Mouse (Mus musculus): Measurements from ENCODE around the gene Antxr1.
"Not testable (repeated sequence)": the region's sequence is repeated elsewhere in the genome, so short reads cannot be mapped to it uniquely, and the experiment has no call there.

The Antxr1 gene

DNA sequence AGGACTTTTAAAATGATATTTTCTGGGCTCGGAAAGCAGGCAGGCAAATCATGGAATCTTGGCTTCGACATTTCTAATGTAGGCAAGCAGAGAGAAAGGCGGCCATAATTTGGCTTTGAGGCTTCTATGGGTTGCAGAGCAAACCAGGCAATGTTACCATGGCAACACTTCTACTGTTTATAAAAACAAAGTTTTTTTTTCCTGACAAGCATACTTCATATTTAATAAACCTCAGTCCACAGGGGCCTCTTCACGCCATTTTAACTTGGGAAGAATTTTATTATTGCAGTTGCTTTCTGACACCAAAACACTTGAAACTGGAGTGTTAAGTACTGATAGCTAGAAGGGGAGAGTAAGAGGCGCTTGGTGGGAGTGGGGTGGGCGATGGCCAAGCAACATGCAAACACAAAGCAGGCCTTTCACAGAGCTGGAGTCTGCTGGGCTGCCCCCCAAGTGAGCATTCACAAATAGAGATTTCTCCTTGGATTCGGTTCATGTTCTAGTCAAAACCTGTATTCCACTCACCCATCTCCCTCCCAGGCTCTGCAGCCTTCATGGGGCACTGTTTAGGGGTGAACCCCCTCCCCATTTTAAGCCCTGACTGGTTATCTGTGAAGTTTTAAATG, 235.8 kb downstream of the Antxr1 start:
- no peak for DNase-seq

- no peak for DNase-seq
Observed at GRCm38 (mm10) chr6:87099261-87099660, 236.4 kb downstream of the Antxr1 start.

DNA sequence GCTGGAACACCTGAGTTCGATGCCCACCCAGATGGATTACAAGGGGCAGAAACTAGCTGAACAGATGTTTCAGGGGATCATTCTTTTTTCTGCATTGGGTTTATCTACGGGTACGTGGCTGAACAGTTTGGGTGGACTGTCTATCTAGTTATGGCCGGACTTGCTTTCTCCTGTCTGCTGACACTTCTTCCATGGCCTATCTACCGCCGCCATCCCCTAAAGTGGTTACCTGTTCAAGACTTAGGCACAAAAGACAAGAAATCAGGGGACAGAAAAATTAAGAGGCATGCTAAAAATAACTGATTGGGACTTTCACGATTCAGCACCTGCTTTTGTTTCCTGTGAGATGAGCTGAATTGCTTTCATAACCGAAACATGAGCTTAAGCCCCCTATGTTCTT, 242.0 kb downstream of the Antxr1 start:
- not testable (repeated sequence) for DNase-seq

DNA sequence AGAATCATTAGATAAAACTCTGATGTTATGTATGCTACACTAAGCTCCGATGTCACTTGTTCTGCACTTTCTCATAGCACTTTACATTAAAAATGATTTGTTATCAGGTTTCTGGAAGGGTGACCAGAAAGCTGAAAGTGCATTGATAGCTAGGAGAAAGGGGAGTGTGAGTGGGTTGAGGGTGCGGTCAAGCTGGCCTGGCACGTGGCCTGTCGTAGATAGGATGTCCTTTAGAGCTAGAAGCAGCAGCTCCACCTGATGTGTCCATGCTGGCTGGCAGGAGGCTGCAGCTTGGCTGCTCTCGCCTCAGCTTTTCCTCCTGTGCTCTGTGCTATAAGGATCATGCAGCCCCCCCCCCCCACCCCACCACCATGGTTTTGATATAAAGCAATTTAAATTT, 243.1 kb downstream of the Antxr1 start:
- no peak for DNase-seq

GRCm38 (mm10) chr6:87090877-87091276, 244.7 kb downstream of the Antxr1 start:
- DNase-seq, result no peak

DNA sequence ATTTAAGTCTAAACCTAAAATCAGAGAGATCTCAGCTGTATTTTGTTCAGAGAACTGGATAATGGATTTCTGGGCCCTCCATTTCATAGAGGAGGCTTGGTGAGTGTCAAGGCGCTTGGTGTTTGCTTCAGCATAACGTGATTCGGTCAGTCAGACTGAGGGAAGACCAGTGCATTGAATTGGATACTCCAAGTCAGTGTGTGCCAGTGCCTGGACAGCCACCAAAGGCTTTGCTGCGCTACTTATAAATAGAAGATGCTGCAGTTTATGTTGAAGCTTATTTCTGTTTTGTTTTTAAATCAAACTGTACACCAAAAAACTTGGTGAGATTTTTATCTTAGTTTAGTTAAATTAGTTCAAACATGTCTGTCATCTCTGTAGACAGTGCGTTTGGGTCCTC, 247.3 kb downstream of the Antxr1 start:
- DNase-seq, result no peak

DNA sequence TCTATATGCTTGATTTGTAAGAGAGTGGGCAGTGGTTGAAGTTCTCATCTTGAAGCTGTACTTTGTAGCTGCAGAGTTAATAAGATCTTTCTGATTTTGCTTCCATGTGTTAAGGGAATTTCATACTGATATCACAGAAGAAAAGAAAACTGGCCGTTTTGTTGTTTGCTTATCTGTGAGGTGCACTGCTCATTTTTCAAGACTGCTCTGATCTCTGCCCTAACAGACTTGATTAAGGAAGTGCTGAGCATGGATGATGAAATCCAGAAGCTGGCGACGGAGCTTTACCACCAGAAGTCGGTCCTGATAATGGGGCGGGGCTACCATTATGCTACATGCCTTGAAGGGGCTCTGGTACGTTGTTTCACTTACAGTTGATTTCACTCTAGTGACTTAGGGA, 250.6 kb downstream of the Antxr1 start:
- no peak for DNase-seq

All from kidney, postnatal 25 days (tissue).